Mouse (Mus musculus): ENCODE data around the gene Foxp1. TPM values are rescaled to one million over a fixed set of nuclear protein-coding genes. Genes with fewer than 3 reads are reported as not detected.

Foxp1 gene
- polyA plus RNA-seq, 1 experiment from 2014 or later, result 45.3 TPM

GRCm38 (mm10) chr6:99202781-99203180 is 319.7 kb downstream of the Foxp1 start:
- no peaks in the 10 kb centered on the region for H3K9me3 ChIP-seq (ENCODE audit: control insufficient read depth)
- WGBS, result 85% methylated on average over 4 of the region's 4 CpGs
- H3K9ac ChIP-seq (ENCODE audit: low read depth, low read length), result no peak overlapping the region
- H3K27me3 ChIP-seq (replicated peaks; ENCODE audit: control insufficient read depth, insufficient read depth, low read length), result no peaks in the 10 kb centered on the region
- peaks cover 17% of the 10 kb centered on the region for H3K4me1 ChIP-seq (replicated peaks; ENCODE audit: control insufficient read depth, insufficient read depth, low read length)
- no peak overlapping the region for H3K27ac ChIP-seq (ENCODE audit: low read depth, low read length)
- peak overlapping the region; percentile 21; the same call in 1 of the 2 replicates for H3K4me2 ChIP-seq (replicated peaks; ENCODE audit: low read depth)
- no peak for TF ChIP-seq CTCF (IDR thresholded peaks at IDR 0.05; ENCODE audit: low read depth)
- no peak overlapping the region for H3K4me3 ChIP-seq (ENCODE audit: low read depth, low read length)
- H3K36me3 ChIP-seq (ENCODE audit: control insufficient read depth, insufficient read depth), result no peaks in the 10 kb centered on the region
- no peak for ATAC-seq

- ATAC-seq, result no peak
- TF ChIP-seq CTCF (IDR thresholded peaks at IDR 0.05; ENCODE audit: low read depth), result no peak
- H3K9me3 ChIP-seq (ENCODE audit: control insufficient read depth), result no peaks in the 10 kb centered on the region
- no peaks in the 10 kb centered on the region for H3K36me3 ChIP-seq (ENCODE audit: control insufficient read depth, insufficient read depth)
- H3K27me3 ChIP-seq (replicated peaks; ENCODE audit: control insufficient read depth, insufficient read depth, low read length), result no peaks in the 10 kb centered on the region
- H3K27ac ChIP-seq (ENCODE audit: low read depth, low read length), result no peak overlapping the region
- 25% methylated on average over 4 of the region's 4 CpGs for WGBS
- H3K4me3 ChIP-seq (ENCODE audit: low read depth, low read length), result no peak overlapping the region
- peaks cover 14% of the 10 kb centered on the region for H3K4me1 ChIP-seq (replicated peaks; ENCODE audit: control insufficient read depth, insufficient read depth, low read length)
- no peak overlapping the region for H3K9ac ChIP-seq (ENCODE audit: low read depth, low read length)
- H3K4me2 ChIP-seq (replicated peaks; ENCODE audit: low read depth), result no peak overlapping the region
Observed at GRCm38 (mm10) chr6:99201271-99201705, 321.2 kb downstream of the Foxp1 start.

GRCm38 (mm10) chr6:99200656-99201055 is 321.9 kb downstream of the Foxp1 start:
- peak overlapping the region; percentile 32; the same call in 1 of the 2 replicates for H3K4me2 ChIP-seq (replicated peaks; ENCODE audit: low read depth)
- H3K27me3 ChIP-seq (replicated peaks; ENCODE audit: control insufficient read depth, insufficient read depth, low read length), result no peaks in the 10 kb centered on the region
- H3K9ac ChIP-seq (ENCODE audit: low read depth, low read length), result no peak overlapping the region
- H3K27ac ChIP-seq (ENCODE audit: low read depth, low read length), result no peak overlapping the region
- H3K4me3 ChIP-seq (ENCODE audit: low read depth, low read length), result no peak overlapping the region
- H3K4me1 ChIP-seq (replicated peaks; ENCODE audit: control insufficient read depth, insufficient read depth, low read length), result peaks cover 9% of the 10 kb centered on the region
- H3K9me3 ChIP-seq (ENCODE audit: control insufficient read depth), result no peaks in the 10 kb centered on the region
- 29% methylated on average over 11 of the region's 11 CpGs for WGBS
- TF ChIP-seq CTCF (IDR thresholded peaks at IDR 0.05; ENCODE audit: low read depth), result no peak
- no peak for ATAC-seq
- H3K36me3 ChIP-seq (ENCODE audit: control insufficient read depth, insufficient read depth), result no peaks in the 10 kb centered on the region

GRCm38 (mm10) chr6:99199277-99199676 is 323.2 kb downstream of the Foxp1 start:
- no peak overlapping the region for H3K4me2 ChIP-seq (replicated peaks; ENCODE audit: low read depth)
- WGBS, result 43% methylated on average over 4 of the region's 4 CpGs
- peak; percentile 94 for ATAC-seq

GRCm38 (mm10) chr6:99193697-99194096 is 328.8 kb downstream of the Foxp1 start:
- Histone ChIP-seq H3K4me3 (ENCODE audit: low read depth, low read length) (no peak overlapping the region), H3K27me3 (replicated peaks; ENCODE audit: control insufficient read depth, insufficient read depth, low read length) (no peaks in the 10 kb centered on the region), H3K36me3 (ENCODE audit: control insufficient read depth, insufficient read depth) (no peaks in the 10 kb centered on the region), H3K9ac (ENCODE audit: low read depth, low read length) (no peak overlapping the region), H3K4me2 (replicated peaks; ENCODE audit: low read depth) (no peak overlapping the region), H3K27ac (ENCODE audit: low read depth, low read length) (no peak overlapping the region), H3K9me3 (ENCODE audit: control insufficient read depth) (no peaks in the 10 kb centered on the region), H3K4me1 (replicated peaks; ENCODE audit: control insufficient read depth, insufficient read depth, low read length) (peaks cover 4% of the 10 kb centered on the region)
- 18% methylated on average over 8 of the region's 8 CpGs for WGBS
- ATAC-seq, result peak; percentile 85
- TF ChIP-seq CTCF (IDR thresholded peaks at IDR 0.05; ENCODE audit: low read depth), result no peak

More at GRCm38 (mm10) chr6:99199277-99199676, 323.2 kb downstream of the Foxp1 start:
- Histone ChIP-seq H3K9me3 (ENCODE audit: control insufficient read depth) (no peaks in the 10 kb centered on the region), H3K4me1 (replicated peaks; ENCODE audit: control insufficient read depth, insufficient read depth, low read length) (peaks cover 8% of the 10 kb centered on the region), H3K36me3 (ENCODE audit: control insufficient read depth, insufficient read depth) (no peaks in the 10 kb centered on the region), H3K27ac (ENCODE audit: low read depth, low read length) (peak overlapping the region; percentile 73), H3K9ac (ENCODE audit: low read depth, low read length) (no peak overlapping the region), H3K4me3 (ENCODE audit: low read depth, low read length) (no peak overlapping the region), H3K27me3 (replicated peaks; ENCODE audit: control insufficient read depth, insufficient read depth, low read length) (no peaks in the 10 kb centered on the region)
- TF ChIP-seq CTCF (IDR thresholded peaks at IDR 0.05; ENCODE audit: low read depth), result peak; percentile 44

GRCm38 (mm10) chr6:99191636-99192137 is 330.8 kb downstream of the Foxp1 start:
- Histone ChIP-seq H3K4me1 (replicated peaks; ENCODE audit: control insufficient read depth, insufficient read depth, low read length) (peaks cover 4% of the 10 kb centered on the region), H3K36me3 (ENCODE audit: control insufficient read depth, insufficient read depth) (no peaks in the 10 kb centered on the region), H3K9me3 (ENCODE audit: control insufficient read depth) (no peaks in the 10 kb centered on the region), H3K4me3 (ENCODE audit: low read depth, low read length) (no peak overlapping the region), H3K27ac (ENCODE audit: low read depth, low read length) (no peak overlapping the region), H3K9ac (ENCODE audit: low read depth, low read length) (no peak overlapping the region), H3K27me3 (replicated peaks; ENCODE audit: control insufficient read depth, insufficient read depth, low read length) (no peaks in the 10 kb centered on the region), H3K4me2 (replicated peaks; ENCODE audit: low read depth) (no peak overlapping the region)
- 59% methylated on average over 8 of the region's 8 CpGs for WGBS
- ATAC-seq, result no peak
- TF ChIP-seq CTCF (IDR thresholded peaks at IDR 0.05; ENCODE audit: low read depth), result peak; percentile 54

Measured in intestine, postnatal 0 days (tissue).